Mouse (Mus musculus) ES-E14 (cell line): Measurements from ENCODE around the gene Mmel1.

ENCODE experiments used
- CHD2 ChIP-seq: IDR thresholded peaks from 2 replicates; pipeline ENCODE4 v1.6.1; 2014; ENCODE audit warnings: mild to moderate bottlenecking, low read depth, low read length, inconsistent platforms
- HCFC1 ChIP-seq: IDR thresholded peaks from 2 replicates; pipeline ENCODE4 v1.6.1; 2012; ENCODE audit warnings: low read length, inconsistent platforms, borderline replicate concordance; ENCODE audit not compliant: insufficient read depth
- MAFK ChIP-seq: IDR thresholded peaks from 2 replicates; pipeline ENCODE4 v1.6.1; 2014; ENCODE audit warnings: mild to moderate bottlenecking, low read depth, low read length, inconsistent platforms; ENCODE audit not compliant: insufficient read depth
- ZC3H11A ChIP-seq: IDR thresholded peaks from 2 replicates; pipeline ENCODE4 v1.6.1; 2012; ENCODE audit warnings: low read depth, mild to moderate bottlenecking, inconsistent platforms, low read length, borderline replicate concordance
- ZNF384 ChIP-seq: IDR thresholded peaks from 2 replicates; pipeline ENCODE4 v1.6.1; 2012; ENCODE audit warnings: low read depth, low read length, inconsistent platforms

DNA sequence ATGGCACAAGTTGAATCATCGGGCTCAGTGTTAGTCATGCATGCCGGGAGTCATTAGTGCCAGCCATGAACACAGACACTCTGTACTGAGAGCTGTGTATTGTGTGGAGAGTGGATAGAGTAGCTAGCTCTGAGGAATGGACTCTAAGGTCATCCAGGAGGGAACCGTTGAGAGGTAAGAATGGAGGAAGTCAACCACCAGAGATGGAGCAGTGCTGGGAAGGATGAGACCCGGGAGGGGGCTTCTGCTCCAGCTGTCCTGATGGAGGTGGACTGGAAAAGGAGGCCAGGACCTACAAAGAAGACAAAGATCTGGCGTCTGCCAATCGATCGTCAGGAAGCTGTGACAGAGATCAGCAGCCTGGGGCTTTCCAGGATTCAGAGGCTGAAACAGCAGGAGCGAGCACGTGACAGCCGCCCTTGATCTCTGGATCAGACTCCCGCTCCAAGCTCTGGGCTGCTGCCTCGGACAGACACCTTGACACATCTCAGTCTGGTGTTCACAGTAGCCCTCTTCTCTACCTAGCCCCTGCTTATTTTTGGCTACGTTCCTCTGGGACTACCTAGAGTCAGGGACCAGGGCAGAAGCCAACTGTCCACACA is 64.0 kb downstream of the Mmel1 start:
- TF ChIP-seq CHD2 (no peak), ZC3H11A (no peak), MAFK (no peak), HCFC1 (no peak), ZNF384 (no peak)
